ENCODE assay signal across 21 mouse cellular contexts in the genomic region with DNA sequence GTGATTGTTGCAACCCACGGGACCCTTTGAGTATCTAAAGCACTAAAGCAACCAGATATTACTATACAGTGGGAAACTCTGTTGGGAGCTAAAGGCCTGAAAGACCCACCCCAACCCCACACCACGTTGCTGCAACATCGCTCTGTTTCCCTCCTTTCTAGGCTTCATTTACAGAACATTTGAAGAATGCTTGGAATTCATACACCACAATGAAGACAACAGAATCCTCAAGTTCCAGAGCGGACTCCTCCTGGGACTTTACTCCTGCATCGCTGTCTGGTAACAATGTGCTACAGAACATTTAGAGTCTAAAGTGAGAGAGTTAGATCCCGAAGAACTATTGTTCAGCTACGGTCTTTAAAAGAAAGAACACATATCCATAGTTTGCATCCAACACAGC.
"Had no signal": no experiment of that assay in that cellular context is flagged by ENCODE, and none has a peak within 500 bp of the region (broad histone marks: within the 10 kb centered on the region; RNA-seq: fewer than 3 reads in every experiment).

No protein-coding gene starts in this region.

- DNase-seq: heart, postnatal 14 days; heart, postnatal 36 days; heart, postnatal 4 days; kidney, adult 11 months; kidney, adult 18-20 months; kidney, adult 2 months; kidney, adult 8-10 months; kidney, adult 9 months; kidney, postnatal 10 days; kidney, postnatal 14 days; kidney, postnatal 25 days; kidney, postnatal 36 days; kidney, postnatal 4 days; layer of hippocampus, adult 9-11 months; layer of hippocampus, postnatal 36 days had no signal

- ATAC-seq: hindbrain, embryonic 16.5 days; hindbrain, postnatal 0 days; inflammation-experienced regulatory T-cells, adult 6 months; intestine, embryonic 15.5 days; intestine, embryonic 16.5 days; intestine, postnatal 0 days had no signal
